Mouse (Mus musculus) thymus, adult 2 months (tissue): Measurements from ENCODE around the gene Pex3.

ENCODE experiments used
- CTCF ChIP-seq: fragments of 200-500 bp; IDR thresholded peaks from 2 replicates; pipeline ENCODE4 v1.5.1; 2012; ENCODE audit warnings: mild to moderate bottlenecking, control low read depth, low read length, moderate library complexity, borderline replicate concordance; ENCODE audit not compliant: control insufficient read depth, poor library complexity, insufficient read depth; ENCODE audit errors: extremely low read depth
- POLR2A ChIP-seq: fragments of 200-500 bp; IDR thresholded peaks from 2 replicates; pipeline ENCODE4 v1.6.1; 2012; ENCODE audit warnings: mild to moderate bottlenecking, low read length, control low read depth, moderate library complexity; ENCODE audit not compliant: control insufficient read depth, poor library complexity, insufficient read depth; ENCODE audit errors: extremely low read depth

DNA sequence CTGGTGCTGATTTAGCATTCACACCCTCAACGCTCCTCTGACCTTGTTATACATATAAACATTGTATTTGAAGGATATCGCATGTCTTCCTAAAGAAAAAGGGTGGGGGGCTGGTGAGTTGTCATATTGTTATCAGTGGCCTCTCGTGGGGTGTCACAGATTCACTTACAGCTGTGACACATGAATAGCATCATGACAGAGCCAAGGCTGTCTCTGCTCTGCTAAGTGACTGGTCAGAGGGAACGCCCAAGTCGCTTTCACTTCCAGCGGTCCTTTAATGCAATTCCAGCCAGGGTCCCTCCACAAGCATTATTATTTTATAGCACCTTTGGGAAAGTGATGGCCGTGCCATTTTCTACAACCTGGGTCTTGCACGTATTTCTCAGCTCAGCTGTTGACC lies 44.5 kb upstream of the Pex3 start:
- no peak for TF ChIP-seq CTCF
- no peak for TF ChIP-seq POLR2A
